22 mouse cellular contexts compared by ENCODE assay signal in genomic region chr6:135047276-135047675, GRCm38 (mm10).
"Had no signal": no experiment of that assay in that cellular context is flagged by ENCODE, and none has a peak within 500 bp of the region (broad histone marks: within the 10 kb centered on the region; RNA-seq: fewer than 3 reads in every experiment).

No protein-coding gene starts in this region.

- H3K4me1 ChIP-seq: midbrain, embryonic 10.5 days; midbrain, embryonic 12.5 days; neural tube, embryonic 13.5 days; neural tube, embryonic 15.5 days had no signal

- DNase-seq: lung, adult 18-20 months; lung, postnatal 14 days; lung, postnatal 36 days; midbrain, embryonic 14.5 days; retina, postnatal 1 day; right cerebral cortex, adult 18-20 months; right cerebral cortex, postnatal 25 days; right cerebral cortex, postnatal 4 days; spleen, adult 18-20 months; thymus, adult 2 months; thymus, postnatal 25 days; thymus, postnatal 4 days had no signal

- H3K36me3 ChIP-seq: lung, embryonic 15.5 days; midbrain, embryonic 10.5 days; midbrain, embryonic 12.5 days; neural tube, embryonic 13.5 days; neural tube, embryonic 15.5 days had no signal

- H3K9me3 ChIP-seq: lung, embryonic 15.5 days; midbrain, embryonic 10.5 days; midbrain, embryonic 12.5 days; neural tube, embryonic 13.5 days; neural tube, embryonic 15.5 days had no signal

- H3K27ac ChIP-seq: liver, embryonic 14.5 days; lung, embryonic 15.5 days; macrophage; midbrain, embryonic 10.5 days; midbrain, embryonic 12.5 days; neural tube, embryonic 13.5 days; neural tube, embryonic 15.5 days had no signal

- H3K4me2 ChIP-seq: lung, embryonic 15.5 days; midbrain, embryonic 12.5 days; neural tube, embryonic 13.5 days; neural tube, embryonic 15.5 days had no signal

- ATAC-seq: lung, postnatal 0 days; midbrain, embryonic 16.5 days had no signal

- H3K27me3 ChIP-seq: lung, embryonic 15.5 days; neural tube, embryonic 13.5 days; neural tube, embryonic 15.5 days had no signal

- H3K4me3 ChIP-seq: lung, embryonic 15.5 days; midbrain, embryonic 10.5 days; midbrain, embryonic 12.5 days; myocyte; neural tube, embryonic 13.5 days; neural tube, embryonic 15.5 days had no signal

- H3K9ac ChIP-seq: liver, embryonic 14.5 days; lung, embryonic 15.5 days; midbrain, embryonic 12.5 days; neural tube, embryonic 13.5 days; neural tube, embryonic 15.5 days had no signal
